Mouse (Mus musculus) testis, adult 2 months (tissue): ENCODE measurements around the gene Dmpk.

Source experiments
- CTCF ChIP-seq: fragments of 200-500 bp; IDR thresholded peaks from 2 replicates; pipeline ENCODE4 v1.5.1; 2012; ENCODE audit warnings: low read depth, mild to moderate bottlenecking, inconsistent platforms, low read length, moderate library complexity; ENCODE audit not compliant: control insufficient read depth, insufficient read depth, insufficient replicate concordance
- POLR2A ChIP-seq: fragments of 200-500 bp; IDR thresholded peaks from 2 replicates; pipeline ENCODE4 v1.6.1; 2012; ENCODE audit warnings: low read depth, mild to moderate bottlenecking, inconsistent platforms, low read length, moderate library complexity; ENCODE audit not compliant: control insufficient read depth

DNA sequence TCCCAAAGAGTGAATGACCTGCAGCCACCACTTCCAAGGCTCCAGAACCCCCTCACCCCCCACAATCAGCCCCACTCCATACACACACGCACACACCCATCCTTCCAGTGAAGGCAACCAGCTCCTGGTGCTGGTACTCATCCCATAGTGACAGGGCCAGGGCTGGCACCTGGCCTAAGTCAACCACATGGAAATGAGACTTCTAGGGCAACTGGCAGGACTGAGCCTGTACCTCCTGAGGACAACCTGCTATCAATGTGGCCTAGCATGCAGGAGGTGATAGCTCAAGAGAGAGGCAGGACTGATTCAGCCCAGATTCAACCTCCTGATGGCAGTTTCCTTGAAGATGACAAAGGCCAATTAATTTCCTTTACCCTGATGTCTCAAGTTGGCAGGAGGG, 16.6 kb downstream of the Dmpk start:
- TF ChIP-seq POLR2A (no peak), CTCF (no peak)
